Mouse (Mus musculus): Measurements from ENCODE around the gene Vmn1r113. TPM values are rescaled to one million over a fixed set of nuclear protein-coding genes. Genes with fewer than 3 reads are reported as not detected.
"Not testable (repeated sequence)": the region's sequence is repeated elsewhere in the genome, so short reads cannot be mapped to it uniquely, and the experiment has no call there.

Vmn1r113 gene
- not detected in 3 replicates for total RNA-seq (2017)

DNA sequence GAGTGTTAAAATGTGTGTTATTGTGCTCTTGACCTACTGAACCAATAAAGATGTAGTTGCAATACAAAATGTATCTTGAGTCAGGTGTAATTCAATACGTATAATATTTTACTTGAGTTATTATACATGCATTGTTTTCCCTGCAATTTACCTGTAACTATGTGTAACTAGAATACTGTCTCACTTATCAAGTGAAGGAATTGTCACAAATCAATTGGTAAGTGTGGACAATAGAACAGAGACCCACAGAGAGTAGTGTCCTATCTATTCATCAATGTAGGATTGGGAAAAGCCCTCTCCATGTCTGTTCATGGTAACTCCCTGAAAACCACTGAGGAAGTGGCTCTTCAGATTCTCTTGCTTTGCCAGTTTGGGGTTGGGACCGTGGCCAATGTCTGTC, at the start of gene Vmn1r113:
Vmn1r113 (plus strand) TSS at position 301 of the 400 bp plus-strand sequence.
- not testable (repeated sequence) for ATAC-seq (replicated peaks; ENCODE audit: insufficient number of reproducible peaks, low FRiP score, low TSS enrichment, poor library complexity, severe bottlenecking)

DNA sequence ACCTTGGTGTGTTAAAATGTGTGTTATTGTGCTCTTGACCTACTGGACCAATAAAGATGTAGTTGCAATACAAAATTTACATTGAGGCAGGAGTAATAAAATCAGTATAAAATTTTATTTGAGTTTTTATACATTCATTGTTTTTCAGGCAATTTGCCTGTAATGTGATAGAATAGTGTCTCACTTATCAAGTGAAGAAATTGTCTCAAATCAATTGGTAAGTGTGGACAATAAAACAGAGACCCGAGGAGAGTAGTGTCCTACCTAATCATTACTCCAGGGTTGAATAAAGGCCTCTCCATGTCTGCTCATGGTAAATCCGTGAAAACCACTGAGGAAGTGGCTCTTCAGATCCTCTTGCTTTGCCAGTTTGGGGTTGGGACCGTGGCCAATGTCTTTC, 16.2 kb upstream of the Vmn1r113 start, which contains the start of gene Vmn1r112:
Vmn1r112 (plus strand) TSS at position 301 of the 400 bp plus-strand sequence.
- not testable (repeated sequence) for ATAC-seq (replicated peaks; ENCODE audit: insufficient number of reproducible peaks, low FRiP score, low TSS enrichment, poor library complexity, severe bottlenecking)

DNA sequence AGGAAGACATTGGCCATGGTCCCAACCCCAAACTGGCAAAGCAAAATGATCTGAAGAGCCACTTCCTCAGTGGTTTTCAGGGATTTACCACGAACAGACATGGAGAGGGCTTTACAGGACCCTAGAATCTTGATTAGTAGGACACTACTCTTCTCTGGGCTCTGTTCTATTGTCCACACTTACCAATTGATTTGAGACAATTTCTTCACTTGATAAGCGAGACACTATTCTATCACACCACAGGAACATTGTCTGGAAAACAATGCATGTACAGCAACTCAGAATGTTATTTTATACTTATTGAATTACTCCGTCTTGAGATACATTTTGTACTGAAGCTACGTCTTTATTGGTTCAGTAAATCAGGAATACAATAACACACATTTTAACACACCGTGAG, 25.0 kb downstream of the Vmn1r113 start, which contains the start of gene Vmn1r114:
Vmn1r114 (minus strand) TSS at position 101 of the 400 bp plus-strand sequence.
- ATAC-seq (replicated peaks; ENCODE audit: insufficient number of reproducible peaks, low FRiP score, low TSS enrichment, poor library complexity, severe bottlenecking), result not testable (repeated sequence)

Other genes starting within 250 kb of the Vmn1r113 start
- gene Gm5726, start 241.5 kb upstream of the Vmn1r113 start, total RNA-seq (2017), result not detected in 3 replicates
- gene Gm4141, start 211.0 kb upstream of the Vmn1r113 start, total RNA-seq (2017), result not detected in 3 replicates
- not detected in 3 replicates for gene Gm4513, start 188.3 kb upstream of the Vmn1r113 start, total RNA-seq (2017)
- gene Vmn1r107, start 118.4 kb upstream of the Vmn1r113 start, total RNA-seq (2017), result not detected in 3 replicates
- not detected in 3 replicates for gene Vmn1r111, start 84.1 kb upstream of the Vmn1r113 start, total RNA-seq (2017)
- not detected in 3 replicates for gene Gm10668, start 56.7 kb upstream of the Vmn1r113 start, total RNA-seq (2017)
- not detected in 3 replicates for gene Vmn1r112, start 16.1 kb upstream of the Vmn1r113 start, total RNA-seq (2017)
- gene Vmn1r114, start 24.9 kb downstream of the Vmn1r113 start, total RNA-seq (2017), result not detected in 3 replicates
- gene Vmn1r115, start 57.7 kb downstream of the Vmn1r113 start, total RNA-seq (2017), result not detected in 3 replicates
- gene Vmn1r116, start 85.0 kb downstream of the Vmn1r113 start, total RNA-seq (2017), result not detected in 3 replicates
- gene Vmn1r117, start 96.8 kb downstream of the Vmn1r113 start, total RNA-seq (2017), result not detected in 3 replicates
- gene Vmn1r118, start 125.1 kb downstream of the Vmn1r113 start, total RNA-seq (2017), result not detected in 3 replicates
- not detected in 3 replicates for gene Vmn1r119, start 225.2 kb downstream of the Vmn1r113 start, total RNA-seq (2017)

Data from monocyte, adult 5-6 weeks (primary cell).